Mouse (Mus musculus) midbrain, postnatal 0 days (tissue): ENCODE data around the gene Poldip2. TPM values are rescaled to one million over a fixed set of nuclear protein-coding genes. Genes with fewer than 3 reads are reported as not detected.

Source experiments
- ATAC-seq: fragments of 200-750 bp; cut with Nextera tagmentation; 2 replicates; pipeline ENCODE4 v1.8.0; 2017; ENCODE audit warnings: moderate number of reproducible peaks, mild to moderate bottlenecking, moderate TSS enrichment, moderate library complexity; ENCODE audit not compliant: low FRiP score
- DNase-seq: peaks from one replicate; pipeline ENCODE4 v3.0.0-alpha.2; 2015; ENCODE audit warnings: low spot score
- H3K27ac ChIP-seq: fragments of 300-500 bp; sonication (generic); 2 replicates; pipeline ENCODE4 v1.5.1; 2014; ENCODE audit warnings: low read depth, mild to moderate bottlenecking, low read length, mixed read lengths
- H3K27me3 ChIP-seq: fragments of 300-500 bp; sonication (generic); 2 replicates; pipeline ENCODE4 v1.6.1; 2014; ENCODE audit warnings: low read length, control low read depth, mixed read lengths; ENCODE audit not compliant: insufficient read depth
- H3K36me3 ChIP-seq: fragments of 300-500 bp; sonication (generic); 2 replicates; pipeline ENCODE4 v1.6.1; 2014; ENCODE audit warnings: low read length, control low read depth, mixed read lengths; ENCODE audit not compliant: insufficient read depth
- H3K4me1 ChIP-seq: fragments of 300-500 bp; sonication (generic); 2 replicates; pipeline ENCODE4 v1.6.1; 2014; ENCODE audit warnings: mild to moderate bottlenecking, control low read depth, antibody characterized with exemption, low read length, mixed read lengths; ENCODE audit not compliant: insufficient read depth
- H3K4me2 ChIP-seq: fragments of 300-500 bp; sonication (generic); 2 replicates; pipeline ENCODE4 v1.6.1; 2014; ENCODE audit warnings: low read depth, mild to moderate bottlenecking, low read length, mixed read lengths; ENCODE audit not compliant: poor library complexity, severe bottlenecking
- H3K4me3 ChIP-seq: fragments of 300-500 bp; sonication (generic); 2 replicates; pipeline ENCODE4 v1.5.1; 2014; ENCODE audit warnings: low read depth, mild to moderate bottlenecking, low read length, moderate library complexity
- H3K9ac ChIP-seq: fragments of 300-500 bp; sonication (generic); replicated peaks from 2 replicates; pipeline ENCODE4 v1.6.1; 2014; ENCODE audit warnings: mild to moderate bottlenecking, low read length, moderate library complexity, mixed read lengths; ENCODE audit not compliant: poor library complexity, severe bottlenecking
- H3K9me3 ChIP-seq: fragments of 300-500 bp; sonication (generic); 2 replicates; pipeline ENCODE4 v1.6.1; 2016; ENCODE audit warnings: low read length, control low read depth
- CTCF ChIP-seq: IDR thresholded peaks from 2 replicates; pipeline ENCODE4 v1.5.1; 2016; ENCODE audit warnings: antibody characterized with exemption, mild to moderate bottlenecking
- WGBS: fragments of 180-500 bp; shearing (Covaris S2); extraction: QIAGEN DNeasy Blood & Tissue Kit; methylation state at CpG from one replicate; pipeline ENCODE4 v1.1.7; 2014; 5-methylcytosine and 5-hydroxymethylcytosine counted together
- polyA plus RNA-seq: library from polyadenylated mRNA; unstranded; fragments of >200 nt; fragmentation: Nextera tagmentation; extraction: Ambion mirVana; gene quantifications from 2 replicates; pipeline ENCODE4 v1.2.1, GENCODE M21; 2015
- total RNA-seq: library from RNA; depleted of rRNA; stranded (reverse); fragments of >200 nt; gene quantifications from 2 replicates; pipeline ENCODE4 v1.2.3, GENCODE M21; 2014

The Poldip2 gene
- total and polyA plus RNA-seq, 2 experiments from 2014 or later = 149 to 159 TPM

DNA sequence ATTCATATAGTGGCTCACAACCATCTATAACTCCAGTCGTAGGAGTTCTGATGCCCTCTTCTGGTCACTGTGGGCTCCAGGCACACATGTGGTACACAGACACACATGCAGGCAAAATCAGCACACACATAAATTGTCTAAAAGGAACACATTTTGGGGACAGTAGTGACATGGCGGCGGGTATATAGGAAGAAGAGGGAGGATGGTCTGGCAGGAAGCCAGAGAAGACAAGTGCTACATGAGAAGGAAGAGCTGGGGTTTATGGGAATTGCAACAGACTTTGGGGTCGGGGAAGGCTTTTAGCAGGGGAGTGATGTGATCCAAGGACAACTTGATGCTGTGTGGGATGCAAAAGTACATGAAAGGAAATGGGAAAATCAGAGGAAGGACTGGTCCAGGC, 22.5 kb downstream of the Poldip2 start:
- H3K36me3 ChIP-seq = peaks cover 18% of the 10 kb centered on the region
- H3K9me3 ChIP-seq = no peaks in the 10 kb centered on the region
- no peak overlapping the region for H3K27ac ChIP-seq
- H3K4me3 ChIP-seq = peak overlapping the region; percentile 65; the same call in 1 of the 2 replicates
- H3K4me1 ChIP-seq = peaks cover 13% of the 10 kb centered on the region; the same call in 1 of the 2 replicates
- H3K27me3 ChIP-seq = no peaks in the 10 kb centered on the region
- TF ChIP-seq CTCF = peak; percentile 27; the same call in 1 of the 2 replicates
- 93% methylated on average over 4 of the region's 4 CpGs for WGBS
- DNase-seq = no peak
- H3K9ac ChIP-seq = no peak overlapping the region
- no peak for ATAC-seq
- peak overlapping the region; percentile 76 for H3K4me2 ChIP-seq

DNA sequence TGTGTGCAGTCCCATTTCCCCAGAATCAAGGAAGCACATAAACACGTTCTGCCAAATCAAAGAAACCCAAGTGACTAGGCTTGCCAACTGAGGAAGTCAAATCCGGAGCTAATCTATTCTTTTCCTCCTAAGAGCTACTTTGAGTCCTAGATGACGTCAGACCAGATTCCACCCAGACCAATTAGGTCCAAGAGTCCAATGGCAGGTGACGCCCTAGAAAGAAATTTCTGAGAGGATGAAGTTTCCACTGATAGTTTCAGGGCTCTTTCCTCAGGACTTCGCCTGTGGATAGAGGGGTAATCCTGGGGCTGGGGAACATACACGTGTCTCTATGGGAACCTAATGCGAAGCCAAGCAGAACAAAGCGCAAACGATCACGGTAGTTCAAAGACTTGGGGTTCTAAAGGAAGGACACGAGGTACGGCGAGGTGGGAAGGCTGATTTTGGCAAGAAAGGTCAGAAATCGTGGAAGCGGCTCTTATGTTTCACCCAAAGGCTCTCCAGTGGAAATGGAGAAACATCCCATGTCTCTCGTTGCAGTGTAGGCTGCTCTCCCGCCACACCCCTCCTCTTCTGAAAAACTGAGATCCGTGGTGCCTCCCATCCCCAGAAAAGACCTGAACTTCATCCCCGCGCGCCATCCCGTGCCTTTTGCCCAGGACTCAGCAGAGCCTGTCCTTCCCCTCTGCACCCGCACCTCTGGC, 23.5 kb downstream of the Poldip2 start:
- H3K9ac ChIP-seq = peak overlapping the region; percentile 69
- DNase-seq = peak; percentile 49

DNA sequence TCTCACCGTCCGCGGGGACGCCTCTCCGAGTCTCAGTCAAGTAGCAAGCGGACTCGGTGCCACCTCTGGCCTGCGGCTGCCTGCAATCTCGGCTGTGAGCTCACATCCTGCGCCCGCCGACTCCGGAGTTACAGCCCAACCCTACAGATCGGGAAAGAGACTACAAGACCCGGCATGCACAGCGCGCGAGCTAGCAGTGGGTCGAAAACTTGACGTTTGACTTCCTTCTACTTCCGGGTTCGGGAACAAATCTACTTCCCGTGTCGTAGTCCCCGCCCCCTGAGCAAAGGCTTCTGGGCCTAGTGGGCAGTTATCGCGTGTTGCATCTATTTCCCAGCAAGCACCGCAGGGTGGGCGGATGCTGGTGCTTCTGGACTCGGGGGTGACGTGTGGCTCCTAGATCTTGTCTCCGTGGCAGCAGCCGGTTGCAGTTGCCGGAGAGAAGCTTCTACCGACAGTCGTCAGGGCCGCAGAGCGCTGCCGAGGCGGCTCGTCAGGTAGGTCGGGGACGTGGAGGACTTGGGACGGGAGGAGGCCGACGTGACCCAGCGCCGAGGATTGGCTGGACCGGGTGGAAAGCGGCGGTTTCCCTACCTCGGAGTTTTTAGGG, 24.2 kb downstream of the Poldip2 start, which contains the start of the genes Tnfaip1 and Ift20:
Gene Tnfaip1, minus strand, starts transcription at position 253 of the 610 bp plus-strand sequence.
Gene Ift20, plus strand, starts transcription at position 282 of the 610 bp plus-strand sequence.
- peak within 1 kb of the TSS; percentile 71 for H3K9ac ChIP-seq
- H3K9me3 ChIP-seq = no peaks in the 10 kb centered on the region
- H3K4me1 ChIP-seq = peaks cover 13% of the 10 kb centered on the region; the same call in 1 of the 2 replicates
- DNase-seq = peak; percentile 100
- H3K27ac ChIP-seq = peak within 1 kb of the TSS; percentile 86
- no peaks in the 10 kb centered on the region for H3K27me3 ChIP-seq
- TF ChIP-seq CTCF = peak; percentile 16; the same call in 1 of the 2 replicates
- ATAC-seq = peak; percentile 96
- WGBS = under 1% methylated on average over 52 of the region's 52 CpGs
- peaks cover 22% of the 10 kb centered on the region for H3K36me3 ChIP-seq
- peak within 1 kb of the TSS; percentile 76 for H3K4me2 ChIP-seq
- peak within 1 kb of the TSS; percentile 65 for H3K4me3 ChIP-seq

More for the DNA sequence above, 23.5 kb downstream of the Poldip2 start:
- Histone ChIP-seq H3K27ac (peak overlapping the region; percentile 86), H3K27me3 (no peaks in the 10 kb centered on the region), H3K9me3 (no peaks in the 10 kb centered on the region), H3K4me1 (peaks cover 13% of the 10 kb centered on the region; the same call in 1 of the 2 replicates), H3K4me2 (peak overlapping the region; percentile 76), H3K4me3 (peak overlapping the region; percentile 65), H3K36me3 (peaks cover 16% of the 10 kb centered on the region)
- peak; percentile 66 for ATAC-seq
- under 1% methylated on average over 23 of the region's 23 CpGs for WGBS
- no peak for TF ChIP-seq CTCF

DNA sequence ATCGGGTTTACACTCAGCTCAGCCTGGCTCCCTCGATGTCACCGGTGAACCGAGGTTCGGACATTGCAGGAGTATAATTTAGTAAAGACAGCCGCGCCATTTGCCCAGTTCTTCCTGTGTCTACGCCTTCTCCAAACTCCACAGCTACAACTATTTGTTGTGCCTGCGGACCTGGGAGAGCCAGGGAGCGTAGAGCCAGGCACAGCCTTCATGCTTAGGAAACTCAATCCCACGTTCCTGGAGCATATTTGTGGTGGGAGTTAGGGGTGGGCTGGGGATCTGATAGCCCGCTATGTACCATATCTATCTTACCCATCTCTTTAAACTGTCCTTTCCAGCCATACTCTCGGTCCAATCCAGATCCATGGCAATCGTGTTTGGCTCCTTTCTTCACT, 24.7 kb downstream of the Poldip2 start:
- no peak for TF ChIP-seq CTCF
- Histone ChIP-seq H3K9ac (peak overlapping the region; percentile 71), H3K4me1 (peaks cover 13% of the 10 kb centered on the region; the same call in 1 of the 2 replicates), H3K4me2 (peak overlapping the region; percentile 63), H3K4me3 (peak overlapping the region; percentile 65), H3K36me3 (peaks cover 22% of the 10 kb centered on the region), H3K27ac (peak overlapping the region; percentile 81), H3K27me3 (no peaks in the 10 kb centered on the region), H3K9me3 (no peaks in the 10 kb centered on the region)
- WGBS = 2% methylated on average over 14 of the region's 14 CpGs
- no peak for DNase-seq
- ATAC-seq = peak; percentile 12; the same call in 1 of the 2 replicates

DNA sequence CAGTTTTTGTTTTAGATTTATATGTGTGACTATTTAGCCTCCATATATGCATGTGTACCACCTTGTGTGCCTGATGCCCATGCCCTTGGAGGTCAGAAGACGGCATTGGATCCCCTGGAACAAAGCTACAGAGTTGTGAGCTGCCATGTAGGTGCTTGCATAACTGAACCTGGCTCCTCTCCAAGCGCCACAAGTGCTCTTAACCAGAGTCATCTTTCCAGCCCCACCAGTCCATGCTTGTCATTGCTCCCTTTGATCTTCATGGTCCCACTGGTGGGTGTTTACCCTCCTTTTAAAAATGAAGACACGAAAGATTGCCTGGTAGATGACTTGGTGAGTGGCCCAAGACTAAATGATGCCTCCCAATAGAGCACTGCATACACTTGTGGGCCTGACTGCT, 28.4 kb downstream of the Poldip2 start:
- Histone ChIP-seq H3K27me3 (no peaks in the 10 kb centered on the region), H3K4me3 (no peak overlapping the region), H3K9ac (no peak overlapping the region), H3K36me3 (peaks cover 35% of the 10 kb centered on the region), H3K9me3 (no peaks in the 10 kb centered on the region), H3K27ac (no peak overlapping the region), H3K4me1 (peaks cover 7% of the 10 kb centered on the region; the same call in 1 of the 2 replicates), H3K4me2 (no peak overlapping the region)
- TF ChIP-seq CTCF = no peak
- DNase-seq (no peak), ATAC-seq (no peak)
- 86% methylated on average over 3 of the region's 3 CpGs for WGBS
